Mouse (Mus musculus) common myeloid progenitor, adult 5-6 weeks (primary cell): ENCODE measurements at regions not wholly inside any gene's neighbourhood (a gene's known extent, or its start where the extent isn't known, plus 50 kb on each side); places are given as distances from the start of the nearest gene placed in this dataset.

ENCODE experiments used
- ATAC-seq: replicated peaks from 2 replicates; pipeline ENCODE4 v1.8.0; 2016; ENCODE audit warnings: low read depth, mild to moderate bottlenecking, moderate TSS enrichment, inconsistent platforms; ENCODE audit not compliant: poor library complexity, severe bottlenecking

DNA sequence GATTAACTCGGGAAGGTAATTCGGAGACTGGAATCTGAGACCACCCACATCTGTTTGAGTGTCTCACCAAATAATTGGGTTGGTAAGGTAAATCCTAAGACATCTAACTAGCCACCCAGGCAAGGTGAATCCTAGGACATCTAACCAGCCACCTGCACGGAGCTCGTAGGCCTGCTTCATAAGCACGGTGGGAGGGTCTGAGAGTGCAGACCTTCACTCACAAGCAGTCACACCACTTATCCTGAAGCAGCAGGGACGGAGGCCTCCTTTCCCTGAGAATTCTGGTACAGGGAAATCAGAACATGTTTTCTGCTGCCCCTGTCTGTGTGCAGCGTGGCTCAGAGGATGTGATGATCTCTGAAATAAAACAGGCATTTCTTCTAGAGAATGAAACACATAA lies 206.5 kb downstream of the Zfp326 start:
- ATAC-seq = no peak

DNA sequence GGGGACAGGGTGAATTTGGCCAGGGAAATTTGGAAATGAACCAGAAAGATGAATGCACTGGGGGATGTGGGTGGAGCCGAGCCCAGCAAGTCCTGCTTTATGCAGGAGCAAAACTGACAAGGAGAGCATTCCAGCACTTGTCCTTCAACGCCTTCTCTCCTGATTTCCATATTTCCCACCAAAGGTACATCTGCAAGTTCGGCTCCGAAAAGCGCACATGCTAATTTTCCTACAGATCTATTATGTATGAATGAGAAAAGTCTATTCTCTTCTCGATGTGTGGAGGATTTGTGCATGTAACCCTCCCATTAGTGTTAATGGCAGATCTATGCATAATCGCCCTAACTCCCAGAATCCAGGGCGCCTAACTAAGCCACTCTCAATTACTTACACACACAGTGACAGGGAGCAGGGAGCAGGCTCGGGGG lies 190.8 kb downstream of the Zfp326 start:
- ATAC-seq = no peak

DNA sequence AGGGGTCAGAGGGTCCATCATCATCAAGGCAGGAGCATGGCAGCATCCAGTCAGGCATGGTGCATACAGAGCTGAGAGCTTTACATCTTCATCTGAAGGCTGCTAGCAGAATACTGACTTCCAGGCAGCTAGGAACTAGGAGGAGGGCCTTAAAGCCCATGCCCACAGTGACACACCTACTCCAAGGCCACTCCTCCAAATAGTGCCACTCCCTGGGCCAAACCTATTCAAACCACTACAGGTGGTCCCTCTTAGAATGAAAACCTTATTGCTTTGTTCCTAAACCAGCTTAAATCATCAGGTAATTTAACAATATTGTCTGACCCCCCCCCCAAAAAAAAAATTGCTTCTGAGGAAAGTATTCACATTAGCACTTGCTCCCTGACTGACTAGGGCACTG lies 190.3 kb downstream of the Zfp326 start:
- ATAC-seq = no peak

DNA sequence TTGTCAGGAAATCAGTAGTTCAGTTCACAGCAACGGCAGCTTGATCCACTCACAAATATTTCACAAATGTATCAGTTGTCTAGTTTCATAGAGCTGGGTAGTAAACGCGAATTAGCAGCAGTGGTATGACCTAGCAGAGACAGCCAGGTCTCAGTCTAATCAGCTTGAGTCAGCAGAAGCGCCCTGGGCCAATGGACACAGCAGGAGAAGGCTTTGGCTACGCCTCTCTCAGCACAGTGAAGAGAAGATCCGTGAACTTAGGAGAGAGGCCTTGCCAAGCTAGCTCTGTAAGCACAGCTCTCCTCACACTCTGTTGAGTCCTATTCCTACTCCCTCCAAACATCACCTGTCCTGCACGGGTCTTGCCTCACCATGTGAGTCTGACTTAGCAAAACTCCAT lies 188.0 kb downstream of the Zfp326 start:
- no peak for ATAC-seq

DNA sequence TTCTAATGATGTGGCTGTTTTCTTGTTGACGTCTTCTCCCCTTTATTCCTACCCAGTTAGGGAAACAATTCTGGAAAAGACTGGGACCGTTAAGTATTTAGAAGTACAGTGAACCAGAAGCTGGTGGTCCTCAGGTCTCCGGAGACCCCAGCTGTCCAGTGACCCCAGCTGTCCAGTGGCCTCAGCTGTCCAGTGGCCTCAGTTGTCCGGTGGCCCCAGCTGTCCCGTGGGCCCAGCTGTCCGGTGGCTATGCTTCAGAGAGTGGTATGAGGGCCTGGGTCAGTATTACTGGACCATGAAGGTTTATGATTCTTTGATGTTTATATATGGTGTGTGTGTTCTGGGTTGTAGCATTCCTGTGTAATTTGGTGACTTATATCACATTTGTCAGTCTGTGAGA lies 186.6 kb downstream of the Zfp326 start:
- ATAC-seq = no peak

DNA sequence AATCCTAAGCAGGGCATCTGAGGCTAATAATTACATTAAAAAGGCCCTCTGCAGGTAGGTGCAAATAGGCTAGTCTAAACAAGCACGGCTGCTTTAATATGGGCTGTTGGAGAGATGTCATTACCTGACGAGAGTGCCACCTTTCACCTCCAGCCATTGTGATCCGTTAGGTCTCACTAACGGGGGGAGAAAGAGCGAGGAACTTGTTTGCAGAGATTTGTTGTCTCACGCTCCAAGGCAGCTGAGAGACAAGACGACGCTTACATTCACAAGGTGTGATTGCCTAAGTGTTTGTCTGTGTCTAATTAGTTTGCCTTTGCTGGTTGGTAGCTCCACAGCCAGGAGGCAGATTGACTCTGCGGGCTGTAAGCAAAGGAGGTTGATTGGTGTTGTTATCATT lies 180.3 kb downstream of the Zfp326 start:
- no peak for ATAC-seq

DNA sequence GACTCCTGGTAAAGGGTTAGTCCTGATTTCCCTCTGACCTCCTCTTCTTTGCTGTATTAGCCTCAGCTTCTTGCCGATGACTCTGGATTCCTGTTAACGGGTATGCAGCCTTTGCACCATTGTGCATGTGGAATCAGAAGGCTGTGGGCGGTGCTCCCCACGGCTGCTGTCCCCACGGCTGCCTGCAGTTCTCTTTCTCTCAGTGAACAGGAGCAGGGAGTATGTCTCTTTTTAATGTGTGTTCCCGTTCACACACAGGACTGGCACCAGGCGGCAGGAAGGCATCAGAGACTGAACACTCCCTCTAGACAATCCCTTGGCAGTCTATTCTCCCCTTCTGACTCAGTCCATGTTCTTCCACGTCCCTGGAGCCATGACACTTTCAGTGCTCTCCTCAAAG lies 178.9 kb downstream of the Zfp326 start:
- no peak for ATAC-seq

DNA sequence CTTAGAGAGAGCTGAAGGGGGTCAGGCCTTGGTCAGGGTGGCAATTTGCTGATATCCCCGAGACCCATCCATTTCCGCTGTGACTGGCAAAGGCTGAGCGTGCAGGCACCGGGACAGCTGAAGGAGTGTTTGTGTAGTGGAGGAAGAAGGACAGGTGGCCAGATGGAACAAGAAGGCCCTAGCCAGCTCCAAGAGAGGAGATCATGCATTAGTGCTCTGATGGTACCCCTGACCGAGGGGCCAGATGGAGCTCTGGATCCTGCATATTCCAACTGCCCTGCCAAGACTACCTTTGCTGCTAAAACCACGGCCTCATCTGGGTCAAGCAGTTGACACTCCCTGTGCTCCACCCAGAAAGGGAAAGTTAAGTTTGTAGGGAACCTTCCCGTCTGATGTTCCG lies 174.7 kb downstream of the Zfp326 start:
- ATAC-seq = no peak

DNA sequence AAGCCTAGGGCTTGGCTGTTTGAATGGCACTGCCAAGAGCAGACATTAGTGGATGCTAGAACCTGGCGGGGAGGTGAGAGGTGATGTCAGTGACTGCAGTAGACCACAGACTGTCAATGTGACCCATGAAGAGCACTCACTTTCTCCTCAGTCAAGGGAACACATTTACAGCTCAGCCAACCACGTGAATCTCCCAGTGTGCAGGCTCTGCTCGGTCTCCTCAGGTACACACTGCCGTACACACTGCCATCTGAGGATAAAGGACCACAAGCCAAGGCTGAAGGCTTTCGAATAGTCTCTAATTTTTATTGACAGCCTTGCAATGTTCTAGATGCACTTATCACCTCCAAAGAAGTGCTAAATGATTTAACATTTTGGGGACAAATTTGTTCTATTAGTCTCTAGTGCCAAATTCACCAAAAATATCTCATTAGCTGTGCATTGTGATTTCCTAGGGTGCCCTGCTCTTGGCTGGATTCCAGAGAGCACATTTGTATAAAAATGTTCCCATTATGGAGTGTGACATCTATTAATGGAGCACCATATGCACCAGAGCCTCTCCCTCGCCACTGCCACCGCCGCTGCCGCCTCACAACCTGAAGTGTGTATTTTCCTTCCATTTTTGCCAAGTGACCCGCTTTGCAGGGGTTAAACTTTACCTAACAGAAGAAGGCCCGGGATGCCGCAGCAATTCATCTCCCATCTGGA lies 168.7 kb downstream of the Zfp326 start:
- no peak for ATAC-seq

DNA sequence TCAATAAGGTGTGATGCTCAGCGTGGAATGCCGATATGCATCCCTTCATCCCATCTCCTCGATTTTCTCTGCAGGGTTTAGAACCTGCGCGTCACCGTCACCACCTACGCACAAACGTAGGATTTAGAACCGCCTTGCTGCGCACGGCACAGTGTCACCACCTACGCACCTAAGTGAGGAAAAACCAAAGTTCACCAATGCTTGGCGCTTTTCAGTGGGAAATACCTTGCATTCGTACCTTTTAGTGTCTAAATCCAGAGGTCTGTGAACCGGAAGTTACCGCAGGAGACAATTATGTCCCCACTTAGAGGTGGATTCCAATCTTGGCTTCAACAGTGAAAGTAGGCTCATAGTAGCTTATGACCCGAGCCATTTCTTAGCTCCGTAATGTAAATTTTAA lies 162.0 kb downstream of the Zfp326 start:
- ATAC-seq = no peak

DNA sequence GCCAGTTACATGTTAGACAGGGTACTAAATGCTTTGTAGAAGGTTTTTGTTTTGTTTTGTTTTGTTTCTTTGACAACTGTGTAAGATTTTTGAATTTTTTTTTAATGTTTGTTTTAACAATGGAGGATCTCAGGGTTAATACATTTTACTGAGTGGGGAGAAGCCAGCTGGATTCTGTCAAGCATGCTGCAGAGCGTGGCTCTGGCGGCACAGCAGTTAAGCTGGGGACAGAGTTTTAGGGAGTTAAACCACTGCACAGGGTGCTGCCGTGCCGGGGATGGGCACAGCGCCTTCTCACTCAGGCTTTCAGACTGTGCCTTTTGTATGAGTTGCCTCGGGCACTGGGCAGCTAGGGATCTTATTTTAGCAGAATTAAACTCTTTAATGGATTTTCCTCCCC lies 159.8 kb downstream of the Zfp326 start:
- no peak for ATAC-seq

DNA sequence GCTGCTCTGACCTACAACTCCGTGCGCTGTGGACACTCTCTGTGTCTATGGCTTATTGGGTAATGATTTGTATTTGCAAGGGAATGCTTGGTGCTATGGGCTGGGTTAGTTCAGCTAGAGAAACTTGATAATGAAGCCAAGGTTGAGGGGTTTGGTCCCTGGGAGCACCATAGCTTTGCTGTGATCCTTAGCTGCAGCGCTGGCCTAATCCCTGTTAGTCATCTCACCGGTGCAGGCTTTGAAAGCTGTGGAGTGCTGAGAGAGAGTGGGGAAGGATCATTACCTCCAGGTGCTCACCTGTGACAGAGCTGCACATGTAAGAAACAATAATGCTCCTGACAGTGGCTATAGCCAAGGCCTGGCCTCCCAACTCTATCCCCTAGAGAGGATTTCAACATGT lies 156.6 kb downstream of the Zfp326 start:
- ATAC-seq = no peak

DNA sequence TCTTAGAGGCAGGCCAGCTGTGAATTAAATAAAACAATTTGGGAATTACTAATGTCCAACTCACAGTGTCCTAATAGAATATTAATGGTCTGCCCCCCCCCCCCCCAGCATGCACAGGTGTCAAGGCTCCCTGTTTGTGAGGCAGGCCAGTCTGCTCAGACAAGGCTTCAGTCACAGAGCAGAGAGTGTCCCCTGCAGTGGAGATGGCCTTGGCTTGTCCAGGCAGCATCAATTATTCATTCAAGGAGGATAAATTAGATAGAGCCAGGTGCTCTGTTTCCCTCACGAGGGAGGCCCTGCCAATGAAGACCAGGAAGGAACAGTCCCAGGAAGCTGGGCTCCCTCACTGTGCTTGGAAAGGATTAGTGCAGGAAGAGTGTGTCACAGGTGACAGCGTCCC lies 150.5 kb downstream of the Zfp326 start:
- no peak for ATAC-seq

DNA sequence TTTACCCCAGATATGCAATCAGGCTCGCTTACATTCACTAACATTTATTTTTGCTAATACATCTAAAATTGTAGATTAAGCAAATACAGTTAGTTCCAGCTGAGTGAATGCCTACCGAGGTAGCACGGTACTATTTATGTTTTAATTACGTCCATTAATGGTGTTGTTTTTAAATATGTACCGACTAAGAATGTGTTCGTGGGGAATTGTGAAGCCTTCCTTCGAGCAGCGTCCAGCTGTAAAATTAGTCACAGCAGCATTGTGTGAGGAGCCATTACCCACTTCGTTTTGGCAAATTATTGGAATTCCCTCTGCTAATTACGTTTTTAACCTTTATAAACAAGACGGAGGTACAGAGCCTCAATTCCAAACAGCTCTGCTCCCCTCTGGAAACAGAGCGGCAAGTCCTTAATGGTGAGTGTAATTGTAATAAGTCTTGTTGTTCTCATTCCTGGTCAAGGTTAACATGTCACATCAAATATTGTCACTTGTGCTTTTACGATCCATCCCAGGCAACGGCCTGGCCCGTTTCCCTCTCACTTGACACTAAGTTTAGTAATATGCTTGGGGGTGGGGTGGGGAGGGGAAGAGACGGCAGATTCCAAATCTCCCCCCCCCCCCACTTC lies 128.0 kb downstream of the Zfp326 start:
- no peak for ATAC-seq

DNA sequence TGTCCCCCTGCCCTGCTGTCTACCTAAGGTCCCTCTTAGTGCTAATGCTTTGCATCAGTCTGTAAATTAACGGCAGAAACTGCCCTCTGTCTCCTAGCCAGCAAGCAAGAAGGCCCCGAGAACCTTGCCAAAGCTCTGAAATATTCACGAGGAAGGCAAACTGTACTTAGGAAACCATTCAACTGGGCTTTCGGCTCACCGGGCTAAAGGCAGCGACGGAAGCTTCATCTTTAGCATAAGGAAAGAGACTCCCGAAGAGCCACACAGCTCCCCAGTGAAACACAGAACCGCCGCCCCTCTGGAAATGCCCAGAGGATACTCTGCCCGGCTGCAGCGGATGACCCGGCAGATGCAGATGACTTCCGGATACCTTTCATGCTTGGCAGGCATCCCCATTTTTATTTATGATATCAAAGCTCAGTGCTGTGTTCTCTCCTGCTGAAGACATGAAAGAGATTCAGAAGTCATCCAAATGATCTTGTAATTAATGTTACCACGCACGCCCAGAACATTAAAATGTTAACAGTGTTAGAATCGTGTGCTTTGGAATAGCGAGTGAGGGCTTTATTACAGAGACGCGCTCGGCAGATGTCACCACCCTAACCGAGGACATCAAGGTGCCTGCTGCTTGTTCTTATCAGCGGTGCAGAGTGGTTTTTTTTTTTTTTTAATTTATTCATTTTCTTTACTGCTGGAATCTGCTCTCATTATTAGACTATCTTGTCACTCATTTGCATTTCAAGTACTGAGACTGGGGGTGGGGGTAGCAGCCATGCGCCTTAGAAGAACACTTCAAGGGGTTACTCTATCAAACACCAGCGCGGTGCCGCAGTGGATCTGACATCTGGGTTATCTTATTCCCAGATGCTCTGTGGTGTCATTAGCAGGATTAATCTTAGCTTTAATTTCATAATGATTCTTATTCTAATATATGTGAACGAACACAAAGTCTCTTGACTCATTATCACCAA lies 127.2 kb downstream of the Zfp326 start:
- ATAC-seq = no peak

DNA sequence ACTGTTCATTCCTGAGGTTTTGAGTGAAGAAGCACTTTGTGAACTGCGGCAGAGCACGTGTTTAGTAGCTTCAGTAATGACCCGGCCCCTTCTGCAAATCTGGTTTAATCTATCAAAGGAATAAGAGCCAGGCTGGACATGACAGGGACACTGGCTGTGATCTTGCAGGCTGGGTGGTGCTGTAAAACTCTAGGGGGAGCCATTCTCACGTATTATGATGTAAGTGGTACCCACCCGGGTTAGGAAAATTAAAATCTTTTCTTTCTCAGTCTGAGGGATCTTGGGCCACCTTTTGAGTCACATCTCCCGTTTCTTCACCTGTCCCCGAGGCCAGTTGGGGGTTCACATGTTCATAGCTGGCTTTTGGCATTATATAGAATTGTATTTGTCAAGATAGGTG lies 126.0 kb downstream of the Zfp326 start:
- ATAC-seq = no peak

DNA sequence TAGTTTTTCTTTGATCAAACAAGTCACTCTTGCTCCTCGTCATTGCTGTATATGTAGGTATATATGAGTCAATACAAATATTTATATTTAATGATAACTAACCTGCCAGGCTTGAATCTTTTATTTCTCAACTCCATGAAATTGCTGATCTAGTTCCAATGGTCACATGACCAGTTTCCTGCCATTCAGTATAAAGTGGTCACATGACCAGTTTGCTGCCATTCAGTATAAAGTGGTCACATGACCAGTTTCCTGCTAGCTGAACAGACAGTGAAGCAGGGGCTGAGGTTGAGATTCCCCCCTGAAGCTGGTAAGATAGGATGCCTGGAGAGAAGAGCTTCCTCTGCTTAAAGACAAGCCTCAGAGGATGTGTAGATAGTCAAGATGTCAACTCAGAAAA lies 117.9 kb downstream of the Zfp326 start:
- ATAC-seq = no peak

DNA sequence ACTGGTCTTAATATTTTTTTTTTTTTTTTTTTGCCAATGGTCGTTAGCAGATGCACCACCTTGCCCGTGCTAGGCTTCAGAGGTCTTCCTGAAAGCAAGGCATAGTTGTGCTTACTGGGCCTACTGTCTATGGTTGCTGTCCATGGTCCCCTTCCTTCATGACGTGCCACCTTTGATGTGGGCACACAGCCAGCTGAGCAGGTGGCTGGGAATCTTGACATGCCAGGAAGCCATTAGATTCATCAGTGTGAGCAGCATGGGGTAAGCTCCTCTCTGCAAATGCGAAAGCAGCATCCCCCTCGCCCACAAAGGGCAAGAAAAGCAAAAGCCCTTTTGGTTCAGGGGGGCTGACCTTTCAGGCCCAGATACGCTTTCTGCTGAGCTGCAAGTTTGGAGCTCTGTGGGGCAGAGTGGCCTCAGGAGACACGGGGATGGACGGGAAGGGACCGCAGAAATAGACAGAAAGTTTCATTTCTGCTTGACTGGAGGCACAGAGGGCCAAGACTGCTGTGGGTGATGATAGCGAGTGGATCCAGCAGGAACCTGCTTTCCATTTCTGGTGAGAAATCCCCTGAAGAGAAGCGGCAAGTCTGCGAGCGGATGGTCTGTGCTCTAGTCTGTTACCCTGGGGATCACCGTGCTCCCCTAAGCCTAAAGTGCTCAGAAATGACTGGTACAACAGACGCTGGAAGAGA lies 116.8 kb downstream of the Zfp326 start:
- no peak for ATAC-seq

DNA sequence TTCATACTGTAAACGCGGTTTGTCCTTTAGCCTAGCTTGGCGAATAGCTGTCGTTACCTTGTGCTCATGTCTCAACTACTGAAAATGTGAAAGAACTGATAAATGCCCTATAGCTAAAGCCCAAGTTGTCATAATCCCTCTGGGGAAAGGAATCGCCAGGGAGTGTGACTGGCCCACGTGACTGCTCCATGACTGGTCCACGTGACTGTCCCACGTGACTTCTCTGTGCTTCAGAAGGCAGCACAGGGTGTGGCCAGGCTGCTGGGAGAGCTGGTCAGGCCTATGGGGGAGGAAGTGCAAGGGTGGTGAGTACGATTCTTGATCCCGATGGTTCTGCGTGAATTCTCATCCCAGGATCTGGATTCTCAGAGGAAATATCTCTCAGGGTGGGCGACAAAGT lies 114.4 kb downstream of the Zfp326 start:
- no peak for ATAC-seq

DNA sequence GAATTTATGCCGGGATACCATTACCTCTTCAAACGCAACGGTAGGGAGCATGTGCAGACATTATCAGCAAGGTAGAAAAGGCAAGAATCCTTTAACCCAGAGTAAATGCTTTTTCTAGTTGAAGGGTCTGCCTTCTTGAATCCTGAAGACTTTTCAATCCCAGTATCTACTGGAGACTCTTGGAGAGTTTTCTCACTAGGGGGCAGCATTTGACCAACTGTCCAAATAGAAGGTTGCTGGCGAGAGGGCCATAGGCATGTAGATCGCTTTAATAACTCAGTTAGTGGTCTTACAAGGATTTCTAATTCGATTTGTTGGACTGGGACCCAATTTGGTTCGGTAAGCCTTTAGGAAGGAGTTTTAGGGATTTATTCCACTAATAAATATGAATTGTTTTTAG lies 110.0 kb downstream of the Zfp326 start:
- ATAC-seq = no peak

DNA sequence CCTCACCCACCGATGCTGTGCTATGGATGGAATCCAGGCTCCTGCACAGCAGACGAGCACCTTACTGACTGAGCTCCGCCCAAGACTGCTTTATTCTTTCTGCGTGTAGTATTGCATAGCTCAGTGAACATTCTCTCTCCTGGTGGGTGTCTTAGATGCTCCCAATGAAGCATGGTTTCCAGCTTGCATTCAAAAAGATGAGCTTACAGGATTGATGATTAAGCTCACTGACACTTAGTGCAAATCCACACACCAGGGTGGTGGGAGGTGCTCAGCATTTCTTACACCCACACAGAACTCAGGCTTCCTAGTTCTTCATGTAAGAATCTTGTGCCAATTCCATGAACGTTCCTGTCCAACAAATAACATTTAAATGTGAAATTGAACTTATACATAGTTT lies 106.8 kb downstream of the Zfp326 start:
- no peak for ATAC-seq
